Mouse (Mus musculus) G1E (cell line): ENCODE results near the gene Rgsl1. TPM values are rescaled to one million over a fixed set of nuclear protein-coding genes. Genes with fewer than 3 reads are reported as not detected.

Experiments
- ATAC-seq: 2 replicates; pipeline ENCODE4 v1.8.0; 2016; ENCODE audit warnings: mild to moderate bottlenecking; ENCODE audit not compliant: insufficient number of reproducible peaks, poor library complexity, low FRiP score, severe bottlenecking; ENCODE audit errors: extremely low read depth
- DNase-seq: peaks from one replicate; pipeline ENCODE4 v3.0.0; 2012; ENCODE audit warnings: low spot score
- H3K27me3 ChIP-seq: 2 replicates; pipeline ENCODE4 v1.6.1; 2012; ENCODE audit warnings: mild to moderate bottlenecking, low read length, inconsistent platforms; ENCODE audit not compliant: insufficient read depth
- H3K36me3 ChIP-seq: replicated peaks from 2 replicates; pipeline ENCODE3; 2012; ENCODE audit warnings: mild to moderate bottlenecking, inconsistent platforms
- H3K4me1 ChIP-seq: 2 replicates; pipeline ENCODE4 v1.6.1; 2012; ENCODE audit warnings: low read depth, low read length, inconsistent platforms, mixed read lengths; ENCODE audit not compliant: insufficient read depth
- H3K4me3 ChIP-seq: 2 replicates; pipeline ENCODE4 v1.5.1; 2012; ENCODE audit warnings: low read depth, mild to moderate bottlenecking, inconsistent platforms, low read length, moderate library complexity, mixed read lengths
- H3K9me3 ChIP-seq: replicated peaks from 2 replicates; pipeline ENCODE4 v1.6.1; 2012; ENCODE audit warnings: inconsistent platforms
- CTCF ChIP-seq: IDR thresholded peaks from 2 replicates; pipeline ENCODE4 v1.5.1; 2012; ENCODE audit warnings: low read depth, low read length, inconsistent platforms, mixed read lengths
- GATA1 ChIP-seq: IDR thresholded peaks from 2 replicates; pipeline ENCODE4 v1.6.1; 2012; ENCODE audit warnings: borderline replicate concordance, low read length, inconsistent platforms, mixed read lengths
- GATA2 ChIP-seq: IDR thresholded peaks from 2 replicates; pipeline ENCODE4 v1.6.1; 2012; ENCODE audit warnings: low read depth, low read length, inconsistent platforms, borderline replicate concordance
- POLR2AphosphoS5 ChIP-seq: IDR thresholded peaks from 2 replicates; pipeline ENCODE4 v1.6.1; 2012; ENCODE audit warnings: low read depth, low read length, inconsistent platforms; ENCODE audit not compliant: insufficient replicate concordance
- TAL1 ChIP-seq: conservative IDR thresholded peaks from 2 replicates; pipeline ENCODE4 v1.6.1; 2012; ENCODE audit warnings: low read depth, low read length, inconsistent platforms, mixed read lengths
- polyA plus RNA-seq: library from polyadenylated mRNA; stranded (reverse); fragments of >175 nt; gene quantifications from 2 replicates; pipeline ENCODE4 v1.2.3, GENCODE M21; 2012
- total RNA-seq, 2 experiments: library from RNA; stranded (forward) in 1 of 2; stranded (reverse) in 1 of 2; fragments of 200-1000 nt in 1 of 2; fragments of >200 nt in 1 of 2; fragmentation: Nextera tagmentation in 1 of 2; gene quantifications; 2 replicates each; pipeline ENCODE4 v1.2.3; 2014 to 2017

Gene Rgsl1
- total and polyA plus RNA-seq, 3 experiments: 0.16 TPM; not detected in 2

DNA sequence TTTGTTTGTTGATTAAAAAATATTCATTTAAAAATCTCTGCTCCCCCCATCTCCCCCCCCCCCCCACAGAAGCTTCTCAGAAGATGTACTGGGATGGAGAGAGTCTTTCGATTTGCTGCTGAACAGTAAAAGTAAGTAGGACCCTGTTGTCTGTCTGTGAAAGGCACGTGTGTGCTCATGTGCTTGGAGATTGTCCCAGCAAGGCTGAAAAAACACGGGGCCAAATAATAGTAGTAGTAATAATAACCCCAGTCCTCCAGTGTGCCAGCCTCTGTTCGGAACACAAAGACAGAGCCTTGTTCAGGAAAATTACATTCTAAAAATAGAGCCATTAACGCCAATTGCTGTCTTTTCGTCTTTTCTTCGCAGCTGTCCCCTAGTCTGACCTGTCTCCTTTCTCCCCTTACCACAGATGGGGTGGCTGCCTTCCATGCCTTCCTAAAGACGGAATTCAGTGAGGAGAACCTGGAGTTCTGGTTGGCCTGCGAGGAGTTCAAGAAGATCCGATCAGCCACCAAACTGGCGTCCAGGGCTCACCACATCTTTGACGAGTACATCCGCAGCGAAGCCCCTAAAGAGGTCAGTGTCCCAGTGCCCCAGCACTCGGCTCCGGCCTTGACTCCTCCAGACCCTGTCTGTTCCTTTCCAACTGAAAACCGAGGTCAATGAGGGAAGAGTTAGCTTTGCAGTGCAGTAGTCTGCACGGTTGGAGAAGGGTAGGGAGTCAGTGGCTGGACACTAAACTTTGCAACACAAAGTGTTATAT, 102.2 kb downstream of the Rgsl1 start:
- no peak for TF ChIP-seq GATA2
- no peak for TF ChIP-seq TAL1
- TF ChIP-seq GATA1: no peak
- TF ChIP-seq POLR2AphosphoS5: no peak
- no peak for TF ChIP-seq CTCF

DNA sequence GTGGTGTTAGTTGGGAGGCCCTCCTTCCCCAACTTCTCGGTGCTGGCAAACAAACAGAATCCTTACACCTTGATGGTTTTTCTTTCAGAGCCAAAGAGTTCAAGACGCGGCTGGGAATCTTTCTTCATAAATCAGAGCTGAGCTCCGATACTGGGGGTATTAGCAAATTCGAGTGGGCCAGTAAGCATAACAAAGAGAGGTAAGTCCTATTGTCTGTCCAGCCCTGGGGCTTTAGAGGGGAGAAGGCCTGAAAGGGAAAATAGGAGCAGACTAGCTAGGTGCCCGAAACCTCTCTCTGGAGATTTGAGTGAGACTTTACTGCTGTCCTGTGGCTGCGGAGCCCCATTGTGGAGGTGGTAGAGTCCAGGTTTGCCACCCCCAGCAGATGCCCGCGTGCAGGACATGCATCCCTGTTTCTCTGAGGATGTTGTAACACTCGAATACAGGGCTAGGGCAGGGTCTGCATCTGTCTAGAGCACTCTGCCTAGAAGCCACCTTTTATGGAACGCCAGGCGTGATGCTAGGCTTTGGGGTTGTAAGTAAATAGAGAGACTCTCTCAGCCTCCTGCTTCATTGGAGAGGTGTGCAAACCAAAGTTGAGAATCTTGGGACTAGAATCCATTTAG, 103.1 kb downstream of the Rgsl1 start:
- no peak for TF ChIP-seq POLR2AphosphoS5
- TF ChIP-seq TAL1: no peak
- TF ChIP-seq CTCF: no peak
- no peak for TF ChIP-seq GATA2
- no peak for TF ChIP-seq GATA1
- Histone ChIP-seq H3K4me3 (no peak overlapping the region), H3K9me3 (no peaks in the 10 kb centered on the region), H3K36me3 (no peaks in the 10 kb centered on the region), H3K4me1 (peaks cover 4% of the 10 kb centered on the region; the same call in 1 of the 2 replicates), H3K27me3 (peaks cover 16% of the 10 kb centered on the region; the same call in 1 of the 2 replicates)
- ATAC-seq (no peak), DNase-seq (no peak)

More for the DNA sequence above, 102.2 kb downstream of the Rgsl1 start:
- H3K4me3 ChIP-seq: no peak overlapping the region
- peaks cover 19% of the 10 kb centered on the region; the same call in 1 of the 2 replicates for H3K27me3 ChIP-seq
- H3K9me3 ChIP-seq: no peaks in the 10 kb centered on the region
- no peak for DNase-seq
- H3K36me3 ChIP-seq: no peaks in the 10 kb centered on the region
- no peak for ATAC-seq
- peaks cover 7% of the 10 kb centered on the region; the same call in 1 of the 2 replicates for H3K4me1 ChIP-seq

DNA sequence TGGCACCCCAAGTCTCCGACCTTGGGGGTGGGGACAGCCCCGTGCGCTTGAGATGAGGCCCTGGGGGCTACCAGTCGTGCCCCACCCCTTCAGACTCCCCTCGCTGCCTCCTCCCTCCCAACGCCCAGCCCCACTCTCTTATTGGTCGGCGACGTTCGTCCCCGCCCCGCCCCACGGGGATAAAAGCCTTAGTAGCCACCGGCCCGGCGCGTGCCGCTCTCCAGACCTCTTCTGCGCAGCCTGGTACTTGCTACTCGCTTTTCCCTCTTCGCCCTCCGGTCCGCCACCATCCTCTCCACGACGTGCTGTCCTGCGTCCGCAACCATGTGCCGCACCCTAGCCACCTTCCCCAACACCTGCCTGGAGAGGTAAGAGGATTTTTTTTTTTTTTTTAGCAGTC, 103.8 kb downstream of the Rgsl1 start, which contains the start of gene Rgs16:
TSS of gene Rgs16 (plus strand) at position 205 of the 400 bp plus-strand sequence.
- Histone ChIP-seq H3K4me1 (peaks cover 4% of the 10 kb centered on the region; the same call in 1 of the 2 replicates), H3K36me3 (no peaks in the 10 kb centered on the region), H3K9me3 (no peaks in the 10 kb centered on the region), H3K27me3 (peaks cover 16% of the 10 kb centered on the region; the same call in 1 of the 2 replicates), H3K4me3 (no peak within 1 kb of the TSS)
- TF ChIP-seq GATA2 (no peak), POLR2AphosphoS5 (no peak), GATA1 (no peak), CTCF (no peak), TAL1 (no peak)
- ATAC-seq: no peak
- no peak for DNase-seq

DNA sequence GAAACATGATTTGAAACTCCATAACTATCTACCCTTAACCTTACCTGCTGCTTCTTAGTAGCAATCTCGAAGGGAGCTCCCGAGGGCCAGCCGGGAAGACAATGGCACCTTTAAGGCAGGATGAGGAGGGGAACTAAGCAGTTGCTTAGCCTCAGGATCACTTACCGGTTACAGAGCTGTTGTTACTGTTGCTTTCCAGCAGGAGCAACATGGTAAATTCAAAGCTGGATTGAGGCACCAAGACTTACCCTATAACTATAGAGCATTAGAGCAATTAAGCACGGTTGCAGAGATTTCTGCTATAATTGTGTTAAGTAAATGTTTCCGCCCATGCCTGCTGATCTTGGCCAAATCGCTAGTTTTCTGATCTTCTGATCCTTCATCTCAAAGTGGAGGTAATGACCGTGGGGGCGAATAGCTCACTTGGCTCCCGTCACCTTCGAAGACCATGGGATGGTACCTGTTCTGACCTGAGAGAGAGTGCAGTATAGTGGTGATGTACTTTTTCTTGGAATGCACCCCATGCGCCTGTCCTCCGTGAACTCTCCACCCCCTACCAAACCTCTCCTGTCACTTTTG, 104.4 kb downstream of the Rgsl1 start:
- H3K27me3 ChIP-seq: peaks cover 16% of the 10 kb centered on the region; the same call in 1 of the 2 replicates
- TF ChIP-seq CTCF: no peak
- TF ChIP-seq POLR2AphosphoS5: no peak
- no peak for TF ChIP-seq GATA1
- TF ChIP-seq GATA2: no peak
- TF ChIP-seq TAL1: no peak
- no peak for DNase-seq
- no peak overlapping the region for H3K4me3 ChIP-seq
- no peak for ATAC-seq
- peaks cover 4% of the 10 kb centered on the region; the same call in 1 of the 2 replicates for H3K4me1 ChIP-seq
- no peaks in the 10 kb centered on the region for H3K9me3 ChIP-seq
- H3K36me3 ChIP-seq: no peaks in the 10 kb centered on the region

DNA sequence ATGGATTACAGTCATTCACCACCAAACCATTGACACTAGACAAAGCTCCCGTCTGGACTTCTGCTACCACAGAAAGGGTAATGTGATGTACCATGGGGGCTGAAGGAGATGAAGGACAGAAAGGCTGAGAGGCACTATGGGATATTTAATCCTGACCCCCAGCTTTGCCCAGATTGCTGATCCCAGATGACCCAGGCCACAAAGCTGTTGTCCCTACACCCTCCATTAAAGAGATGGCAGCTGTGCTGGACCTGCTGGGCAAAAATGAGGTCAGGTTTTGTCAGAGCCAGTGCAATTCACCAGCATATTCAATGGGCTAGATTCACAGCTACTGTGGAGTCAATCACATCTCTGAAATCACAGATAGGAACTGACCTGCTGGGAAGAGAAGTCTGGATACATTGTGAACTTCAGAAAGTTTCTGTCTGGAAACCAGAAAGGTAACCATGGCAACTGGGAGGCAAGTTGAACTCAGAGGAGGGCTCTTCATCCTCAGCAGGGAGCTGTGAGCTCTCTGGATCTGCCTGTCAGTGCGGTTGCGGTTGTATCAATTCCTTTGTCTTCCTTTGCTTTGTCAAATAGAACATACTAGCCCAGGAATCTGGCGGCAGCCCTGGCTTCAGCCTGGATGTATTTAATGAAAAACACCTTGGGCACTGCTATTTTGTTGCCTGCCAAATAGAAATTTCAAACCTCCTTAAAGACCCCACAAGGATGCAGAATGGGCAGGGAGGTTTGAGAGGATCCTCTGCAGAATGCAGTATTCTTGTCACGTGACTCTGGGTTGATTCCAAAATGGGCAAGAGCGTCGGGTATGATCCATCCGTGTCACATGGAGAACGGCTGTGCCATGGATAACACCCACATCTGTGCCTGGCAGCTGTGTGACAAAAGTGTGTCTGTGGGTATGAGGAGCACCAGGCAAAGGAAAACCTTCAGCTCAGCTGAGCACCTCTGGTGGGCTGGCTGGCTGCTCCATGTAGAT, 106.5 kb downstream of the Rgsl1 start:
- H3K36me3 ChIP-seq: no peaks in the 10 kb centered on the region
- DNase-seq (no peak), ATAC-seq (no peak)
- H3K27me3 ChIP-seq: peaks cover 10% of the 10 kb centered on the region; the same call in 1 of the 2 replicates
- no peak overlapping the region for H3K4me3 ChIP-seq
- H3K4me1 ChIP-seq: peaks cover 4% of the 10 kb centered on the region; the same call in 1 of the 2 replicates
- no peaks in the 10 kb centered on the region for H3K9me3 ChIP-seq
- TF ChIP-seq CTCF: no peak
- no peak for TF ChIP-seq GATA1
- no peak for TF ChIP-seq TAL1
- TF ChIP-seq GATA2: no peak
- TF ChIP-seq POLR2AphosphoS5: no peak
